Mouse (Mus musculus) small intestine, adult 2 months (tissue): ENCODE measurements around the gene Cep55. TPM values are rescaled to one million over a fixed set of nuclear protein-coding genes. Genes with fewer than 3 reads are reported as not detected.

Source experiments
- H3K27ac ChIP-seq: fragments of 200-500 bp; 2 replicates; pipeline ENCODE4 v1.5.1; 2012; ENCODE audit warnings: low read depth, low read length, control low read depth, inconsistent platforms; ENCODE audit not compliant: insufficient read depth
- H3K27me3 ChIP-seq: fragments of 200-500 bp; 2 replicates; pipeline ENCODE4 v1.6.1; 2012; ENCODE audit warnings: mild to moderate bottlenecking, moderate library complexity, low read length, inconsistent platforms; ENCODE audit not compliant: control insufficient read depth, insufficient read depth
- H3K36me3 ChIP-seq: fragments of 200-500 bp; 2 replicates; pipeline ENCODE4 v1.6.1; 2012; ENCODE audit warnings: mild to moderate bottlenecking, low read length, control low read depth, inconsistent platforms; ENCODE audit not compliant: control insufficient read depth, insufficient read depth
- H3K4me1 ChIP-seq: fragments of 200-500 bp; 2 replicates; pipeline ENCODE4 v1.6.1; 2012; ENCODE audit warnings: low read length, inconsistent platforms, mixed read lengths; ENCODE audit not compliant: control insufficient read depth, insufficient read depth, insufficient read length
- H3K4me3 ChIP-seq: fragments of 200-500 bp; 2 replicates; pipeline ENCODE4 v1.5.1; 2012; ENCODE audit warnings: low read depth, mild to moderate bottlenecking, control low read depth, inconsistent platforms, low read length, moderate library complexity
- CTCF ChIP-seq: fragments of 200-500 bp; IDR thresholded peaks from 2 replicates; pipeline ENCODE4 v1.5.1; 2012; ENCODE audit warnings: low read depth, mild to moderate bottlenecking, control low read depth, inconsistent platforms, low read length, moderate library complexity, mixed read lengths; ENCODE audit not compliant: insufficient replicate concordance, insufficient read length; ENCODE audit errors: extremely low read depth
- POLR2A ChIP-seq: fragments of 200-500 bp; IDR thresholded peaks from 2 replicates; pipeline ENCODE4 v1.6.1; 2012; ENCODE audit warnings: low read depth, mild to moderate bottlenecking, control low read depth, inconsistent platforms, low read length, moderate library complexity
- WGBS: fragments of 180-500 bp; shearing (Covaris S2); methylation state at CpG from one replicate; pipeline ENCODE4 v1.1.7; 2018; 5-methylcytosine and 5-hydroxymethylcytosine counted together
- polyA plus RNA-seq: library from polyadenylated mRNA; depleted of rRNA; stranded (reverse); fragments of >200 nt; gene quantifications from 2 replicates; pipeline ENCODE4 v1.2.3, GENCODE M21; 2012

Cep55 gene
- polyA plus RNA-seq, 1 experiment, result 0.84 TPM

DNA sequence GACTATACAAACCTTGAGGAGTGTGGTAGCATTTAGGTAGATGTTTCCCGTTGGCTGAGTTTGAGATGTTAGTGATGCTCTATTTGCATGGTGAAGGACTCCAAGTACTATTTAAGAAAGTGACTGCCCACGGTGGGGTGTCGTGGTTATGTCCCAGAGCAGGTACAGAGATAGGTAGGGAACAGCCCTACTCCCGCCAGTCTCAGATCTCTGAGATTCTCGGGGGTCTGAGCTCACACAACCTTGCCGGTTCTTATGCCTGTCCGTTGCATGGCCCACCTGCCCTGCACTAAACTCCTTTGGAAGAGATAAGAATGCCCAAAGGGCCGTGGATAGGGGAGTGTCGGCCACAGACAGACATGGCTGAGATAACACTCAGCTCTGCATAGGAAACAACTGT, 23.7 kb upstream of the Cep55 start:
- peaks cover 34% of the 10 kb centered on the region; the same call in 1 of the 2 replicates for H3K4me1 ChIP-seq
- H3K27ac ChIP-seq, result peak overlapping the region; percentile 23; the same call in 1 of the 2 replicates
- TF ChIP-seq POLR2A, result no peak
- TF ChIP-seq CTCF, result no peak
- no peaks in the 10 kb centered on the region for H3K27me3 ChIP-seq
- WGBS, result 41% methylated on average over 9 of the region's 9 CpGs
- no peaks in the 10 kb centered on the region for H3K36me3 ChIP-seq
- no peak overlapping the region for H3K4me3 ChIP-seq

DNA sequence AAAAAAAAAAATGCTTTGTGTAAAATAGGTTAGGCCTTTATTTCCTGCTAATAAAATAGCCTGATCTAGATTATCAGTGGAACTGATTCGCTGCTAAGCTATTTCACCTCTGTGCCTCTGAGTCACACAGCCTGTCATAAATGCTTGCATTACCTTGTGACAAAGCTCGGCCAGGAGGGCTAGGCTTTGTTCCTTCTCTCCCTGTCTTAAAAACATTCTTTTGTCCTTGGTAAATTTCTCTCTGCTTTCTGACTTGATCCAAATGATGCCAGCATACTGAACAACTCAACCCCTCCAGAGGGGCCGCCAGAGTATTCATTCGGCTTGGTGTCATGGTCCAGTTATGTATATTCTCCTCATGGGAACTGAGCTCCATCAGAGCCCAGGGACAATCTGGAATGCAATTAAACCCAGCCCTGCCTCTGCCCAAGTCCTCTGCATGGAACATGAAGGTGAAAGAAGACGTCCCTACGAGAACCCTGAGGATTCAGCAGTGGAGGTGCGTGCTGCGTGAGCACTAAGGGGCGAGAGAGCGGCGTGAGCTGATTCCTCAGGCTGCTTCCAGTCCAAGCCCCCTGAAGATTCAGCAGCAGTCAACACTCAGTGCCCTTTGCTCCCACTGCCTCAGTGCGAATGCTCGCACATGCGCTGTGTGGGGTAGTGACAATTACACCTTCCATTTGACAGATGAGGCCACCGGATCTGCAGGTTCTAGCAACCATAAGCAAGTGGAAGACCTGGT, 21.6 kb upstream of the Cep55 start:
- H3K4me1 ChIP-seq, result peaks cover 38% of the 10 kb centered on the region; the same call in 1 of the 2 replicates
- TF ChIP-seq CTCF (no peak), POLR2A (peak; percentile 41; the same call in 1 of the 2 replicates)
- no peaks in the 10 kb centered on the region for H3K27me3 ChIP-seq
- WGBS, result 35% methylated on average over 15 of the region's 15 CpGs
- no peaks in the 10 kb centered on the region for H3K36me3 ChIP-seq
- peak overlapping the region; percentile 50 for H3K4me3 ChIP-seq
- peak overlapping the region; percentile 98 for H3K27ac ChIP-seq

DNA sequence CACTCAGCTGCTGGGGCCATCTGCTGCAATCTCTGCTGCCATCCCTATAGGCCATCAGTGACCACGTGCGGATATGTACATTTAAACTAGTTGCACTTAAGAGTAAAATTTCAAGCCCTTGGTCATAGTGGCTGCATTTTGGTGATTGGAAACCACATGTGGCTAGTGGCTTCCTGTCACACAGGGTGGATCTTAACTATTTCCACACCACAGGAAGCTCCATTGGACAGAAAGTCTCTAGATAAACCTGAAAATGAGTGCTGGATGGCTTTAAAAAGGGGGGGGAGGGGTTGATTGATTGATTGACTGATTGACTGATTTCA, 21.1 kb upstream of the Cep55 start:
- H3K27ac ChIP-seq, result peak overlapping the region; percentile 98
- no peaks in the 10 kb centered on the region for H3K36me3 ChIP-seq
- H3K4me3 ChIP-seq, result no peak overlapping the region
- TF ChIP-seq CTCF (no peak), POLR2A (no peak)
- no peaks in the 10 kb centered on the region for H3K27me3 ChIP-seq
- WGBS, result 42% methylated on average over 2 of the region's 2 CpGs
- peaks cover 39% of the 10 kb centered on the region; the same call in 1 of the 2 replicates for H3K4me1 ChIP-seq

DNA sequence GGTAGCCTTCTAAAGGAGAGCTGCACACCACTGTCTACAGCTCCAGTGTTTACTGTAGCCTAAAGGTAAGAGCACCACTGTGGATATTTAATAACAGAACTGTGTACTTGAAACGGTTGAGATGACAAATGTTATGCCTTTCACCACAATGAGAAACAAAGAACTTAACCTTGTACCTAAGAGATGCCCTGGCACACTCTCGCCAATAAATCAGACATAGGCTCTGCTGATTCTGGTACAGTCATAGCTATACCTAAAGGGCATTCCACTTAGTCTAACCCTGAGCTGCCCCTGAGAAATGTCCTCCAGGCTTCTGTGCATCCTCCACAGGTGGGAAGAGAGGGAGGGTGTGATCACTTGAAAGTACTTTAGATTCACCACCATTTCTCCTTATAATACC, 20.1 kb upstream of the Cep55 start:
- Histone ChIP-seq H3K27me3 (no peaks in the 10 kb centered on the region), H3K4me3 (no peak overlapping the region), H3K4me1 (peaks cover 38% of the 10 kb centered on the region; the same call in 1 of the 2 replicates), H3K36me3 (no peaks in the 10 kb centered on the region), H3K27ac (no peak overlapping the region)
- WGBS, result 77% methylated on average over 2 of the region's 2 CpGs
- no peak for TF ChIP-seq CTCF
- TF ChIP-seq POLR2A, result no peak

DNA sequence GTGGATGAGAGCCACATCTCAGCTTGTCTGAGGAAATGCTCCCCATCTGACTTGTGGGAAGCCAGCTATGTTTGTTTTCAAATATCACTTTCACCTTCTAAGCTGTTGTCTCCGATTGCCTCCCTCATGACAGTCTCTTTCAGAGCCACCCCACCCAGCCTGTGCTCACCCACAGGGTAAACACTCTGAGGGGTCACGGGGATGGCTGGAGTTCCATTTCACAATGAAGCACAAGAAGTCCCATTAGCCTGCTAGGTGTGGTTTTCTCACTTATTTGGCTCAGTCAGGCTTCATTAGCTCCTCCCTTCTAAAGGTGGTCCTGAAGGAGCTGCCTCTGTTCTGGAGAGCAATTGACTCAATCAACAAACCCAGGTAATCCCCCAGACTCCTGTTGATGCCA, 19.0 kb upstream of the Cep55 start:
- no peak for TF ChIP-seq CTCF
- H3K27ac ChIP-seq, result no peak overlapping the region
- H3K4me3 ChIP-seq, result no peak overlapping the region
- 71% methylated on average over 2 of the region's 2 CpGs for WGBS
- no peaks in the 10 kb centered on the region for H3K27me3 ChIP-seq
- H3K4me1 ChIP-seq, result peaks cover 31% of the 10 kb centered on the region; the same call in 1 of the 2 replicates
- no peaks in the 10 kb centered on the region for H3K36me3 ChIP-seq

DNA sequence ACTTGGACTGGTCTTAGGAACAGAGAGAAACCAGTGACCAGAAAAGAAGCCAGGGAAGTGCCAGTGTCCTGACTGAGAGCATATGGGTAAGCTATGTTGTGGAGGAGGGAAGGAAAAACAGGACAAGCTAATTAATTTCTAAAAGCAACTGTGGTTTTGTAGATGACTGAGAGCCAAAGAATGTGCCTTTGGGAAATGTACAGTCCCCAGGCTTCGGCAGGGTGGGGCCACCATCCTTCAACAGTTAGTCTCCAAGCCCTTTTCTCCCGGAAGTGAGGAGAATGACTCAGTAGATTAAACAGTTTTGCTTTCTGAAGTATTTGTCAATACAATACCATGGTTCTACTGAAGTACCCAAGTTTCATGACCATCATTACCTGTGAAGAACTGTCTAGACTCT, 16.5 kb upstream of the Cep55 start:
- H3K27me3 ChIP-seq, result peaks cover 7% of the 10 kb centered on the region; the same call in 1 of the 2 replicates
- H3K27ac ChIP-seq, result peak overlapping the region; percentile 64
- WGBS, result 17% methylated on average over 2 of the region's 2 CpGs
- TF ChIP-seq CTCF (no peak), POLR2A (no peak)
- peaks cover 20% of the 10 kb centered on the region; the same call in 1 of the 2 replicates for H3K4me1 ChIP-seq
- H3K4me3 ChIP-seq, result no peak overlapping the region
- no peaks in the 10 kb centered on the region for H3K36me3 ChIP-seq

DNA sequence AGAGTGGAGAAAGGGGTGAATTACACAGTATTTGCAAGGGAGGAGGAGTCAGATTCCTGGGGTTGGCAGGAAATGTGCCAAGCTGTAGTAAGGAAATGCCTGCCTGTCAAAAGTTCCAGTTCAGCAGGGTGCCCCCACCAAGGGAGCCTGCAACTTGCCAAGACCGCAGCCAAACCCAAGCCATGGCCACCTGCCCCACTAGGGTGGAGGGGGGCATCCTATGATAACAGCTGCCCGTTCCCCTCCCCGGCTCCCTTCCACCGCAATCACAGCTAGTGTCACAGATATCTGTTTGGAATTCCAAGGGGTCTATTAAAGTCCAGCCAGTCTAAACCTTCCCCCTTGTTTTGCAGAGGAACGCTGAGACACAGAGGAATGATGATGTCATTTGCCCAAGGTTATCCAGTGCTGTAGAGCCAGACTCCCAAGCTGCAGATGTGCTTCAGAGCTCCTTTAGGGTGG, 12.5 kb upstream of the Cep55 start:
- Histone ChIP-seq H3K4me3 (peak overlapping the region; percentile 51), H3K36me3 (no peaks in the 10 kb centered on the region), H3K4me1 (peaks cover 8% of the 10 kb centered on the region; the same call in 1 of the 2 replicates), H3K27ac (peak overlapping the region; percentile 24), H3K27me3 (peaks cover 7% of the 10 kb centered on the region; the same call in 1 of the 2 replicates)
- TF ChIP-seq POLR2A (no peak), CTCF (no peak)
- WGBS, result 3% methylated on average over 5 of the region's 5 CpGs
